Mouse (Mus musculus): ENCODE measurements around the gene Siah1a. TPM values are rescaled to one million over a fixed set of nuclear protein-coding genes. Genes with fewer than 3 reads are reported as not detected.

Siah1a gene
- polyA plus RNA-seq, 1 experiment: 11.8 TPM

GRCm38 (mm10) chr8:86766548-86767211, 20.9 kb upstream of the Siah1a start:
- no peak for TF ChIP-seq POLR2A (IDR thresholded peaks at IDR 0.05; ENCODE audit: borderline replicate concordance, low read depth, low read length)
- no peak for TF ChIP-seq CTCF (IDR thresholded peaks at IDR 0.05; ENCODE audit: low read depth, low read length)
- Histone ChIP-seq H3K4me3 (ENCODE audit: insufficient read depth, low read length) (no peak overlapping the region), H3K4me1 (ENCODE audit: control insufficient read depth, insufficient read depth, low read length) (peaks cover 46% of the 10 kb centered on the region), H3K27ac (ENCODE audit: insufficient read depth, low read depth, low read length) (no peak overlapping the region)

DNA sequence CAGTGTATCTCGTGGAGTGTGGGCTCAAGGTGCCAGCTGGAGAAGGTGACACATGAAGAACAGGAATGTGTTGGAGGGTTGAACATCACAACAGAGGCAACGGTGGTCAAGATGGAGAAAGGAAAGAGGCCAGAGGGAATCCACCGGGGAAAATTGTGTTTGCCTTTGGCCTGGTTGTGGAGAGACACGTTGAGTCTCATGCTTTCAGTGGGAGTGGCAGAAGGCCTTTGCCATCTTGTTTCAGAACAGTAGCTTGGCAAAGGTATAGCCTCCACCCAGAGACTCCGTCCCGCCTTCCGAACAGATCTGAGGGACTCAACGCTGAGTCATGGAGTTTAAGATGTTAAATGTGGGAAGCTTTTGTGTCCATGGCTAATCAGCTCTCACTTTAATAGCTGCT, 19.9 kb upstream of the Siah1a start:
- TF ChIP-seq CTCF (IDR thresholded peaks at IDR 0.05; ENCODE audit: low read depth, low read length) (no peak), POLR2A (IDR thresholded peaks at IDR 0.05; ENCODE audit: borderline replicate concordance, low read depth, low read length) (no peak)
- Histone ChIP-seq H3K4me3 (ENCODE audit: insufficient read depth, low read length) (no peak overlapping the region), H3K4me1 (ENCODE audit: control insufficient read depth, insufficient read depth, low read length) (peaks cover 46% of the 10 kb centered on the region), H3K27ac (ENCODE audit: insufficient read depth, low read depth, low read length) (no peak overlapping the region)

DNA sequence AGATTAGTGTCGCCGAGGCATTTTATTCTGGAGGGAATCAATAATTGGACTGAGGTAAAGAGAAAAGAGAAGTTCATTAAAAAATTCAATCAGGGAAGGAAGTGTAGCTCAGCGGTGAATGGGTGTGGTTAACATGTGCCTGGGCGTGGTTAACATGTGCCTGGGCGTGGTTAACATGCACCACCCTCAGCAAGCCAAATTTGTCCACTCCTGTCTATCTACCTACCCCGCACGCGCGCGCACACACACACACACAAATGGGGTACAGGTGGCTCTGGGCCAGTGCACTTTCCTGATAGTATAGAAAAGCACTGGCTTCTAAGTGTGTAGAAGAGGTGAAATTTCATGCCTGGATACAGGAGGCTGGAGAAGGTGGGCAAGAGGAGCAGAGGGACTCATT, 19.4 kb upstream of the Siah1a start:
- Histone ChIP-seq H3K4me3 (ENCODE audit: insufficient read depth, low read length) (no peak overlapping the region), H3K27ac (ENCODE audit: insufficient read depth, low read depth, low read length) (no peak overlapping the region), H3K4me1 (ENCODE audit: control insufficient read depth, insufficient read depth, low read length) (peaks cover 46% of the 10 kb centered on the region)
- TF ChIP-seq CTCF (IDR thresholded peaks at IDR 0.05; ENCODE audit: low read depth, low read length) (no peak), POLR2A (IDR thresholded peaks at IDR 0.05; ENCODE audit: borderline replicate concordance, low read depth, low read length) (no peak)

GRCm38 (mm10) chr8:86762806-86763205, 17.1 kb upstream of the Siah1a start:
- H3K4me3 ChIP-seq (ENCODE audit: insufficient read depth, low read length): no peak overlapping the region
- no peak overlapping the region for H3K27ac ChIP-seq (ENCODE audit: insufficient read depth, low read depth, low read length)
- TF ChIP-seq CTCF (IDR thresholded peaks at IDR 0.05; ENCODE audit: low read depth, low read length) (no peak), POLR2A (IDR thresholded peaks at IDR 0.05; ENCODE audit: borderline replicate concordance, low read depth, low read length) (no peak)
- peaks cover 37% of the 10 kb centered on the region for H3K4me1 ChIP-seq (ENCODE audit: control insufficient read depth, insufficient read depth, low read length)

- peaks cover 34% of the 10 kb centered on the region for H3K4me1 ChIP-seq (ENCODE audit: control insufficient read depth, insufficient read depth, low read length)
- H3K27ac ChIP-seq (ENCODE audit: insufficient read depth, low read depth, low read length): no peak overlapping the region
- TF ChIP-seq CTCF (IDR thresholded peaks at IDR 0.05; ENCODE audit: low read depth, low read length) (no peak), POLR2A (IDR thresholded peaks at IDR 0.05; ENCODE audit: borderline replicate concordance, low read depth, low read length) (no peak)
- no peak overlapping the region for H3K4me3 ChIP-seq (ENCODE audit: insufficient read depth, low read length)
Measured at GRCm38 (mm10) chr8:86760746-86761145, 15.0 kb upstream of the Siah1a start.

GRCm38 (mm10) chr8:86759090-86759491, 13.4 kb upstream of the Siah1a start:
- no peak overlapping the region for H3K27ac ChIP-seq (ENCODE audit: insufficient read depth, low read depth, low read length)
- peaks cover 24% of the 10 kb centered on the region for H3K4me1 ChIP-seq (ENCODE audit: control insufficient read depth, insufficient read depth, low read length)
- TF ChIP-seq POLR2A (IDR thresholded peaks at IDR 0.05; ENCODE audit: borderline replicate concordance, low read depth, low read length) (no peak), CTCF (IDR thresholded peaks at IDR 0.05; ENCODE audit: low read depth, low read length) (no peak)
- H3K4me3 ChIP-seq (ENCODE audit: insufficient read depth, low read length): no peak overlapping the region

- Histone ChIP-seq H3K27ac (ENCODE audit: insufficient read depth, low read depth, low read length) (no peak overlapping the region), H3K4me1 (ENCODE audit: control insufficient read depth, insufficient read depth, low read length) (peaks cover 24% of the 10 kb centered on the region), H3K4me3 (ENCODE audit: insufficient read depth, low read length) (no peak overlapping the region)
- no peak for TF ChIP-seq CTCF (IDR thresholded peaks at IDR 0.05; ENCODE audit: low read depth, low read length)
- TF ChIP-seq POLR2A (IDR thresholded peaks at IDR 0.05; ENCODE audit: borderline replicate concordance, low read depth, low read length): no peak
Measured at GRCm38 (mm10) chr8:86758651-86759050, 12.9 kb upstream of the Siah1a start.

GRCm38 (mm10) chr8:86756948-86757733, 11.4 kb upstream of the Siah1a start:
- H3K27ac ChIP-seq (ENCODE audit: insufficient read depth, low read depth, low read length): peak overlapping the region; percentile 61
- no peak for TF ChIP-seq POLR2A (IDR thresholded peaks at IDR 0.05; ENCODE audit: borderline replicate concordance, low read depth, low read length)
- no peak for TF ChIP-seq CTCF (IDR thresholded peaks at IDR 0.05; ENCODE audit: low read depth, low read length)
- H3K4me3 ChIP-seq (ENCODE audit: insufficient read depth, low read length): peak overlapping the region; percentile 46
- H3K4me1 ChIP-seq (ENCODE audit: control insufficient read depth, insufficient read depth, low read length): peaks cover 24% of the 10 kb centered on the region

DNA sequence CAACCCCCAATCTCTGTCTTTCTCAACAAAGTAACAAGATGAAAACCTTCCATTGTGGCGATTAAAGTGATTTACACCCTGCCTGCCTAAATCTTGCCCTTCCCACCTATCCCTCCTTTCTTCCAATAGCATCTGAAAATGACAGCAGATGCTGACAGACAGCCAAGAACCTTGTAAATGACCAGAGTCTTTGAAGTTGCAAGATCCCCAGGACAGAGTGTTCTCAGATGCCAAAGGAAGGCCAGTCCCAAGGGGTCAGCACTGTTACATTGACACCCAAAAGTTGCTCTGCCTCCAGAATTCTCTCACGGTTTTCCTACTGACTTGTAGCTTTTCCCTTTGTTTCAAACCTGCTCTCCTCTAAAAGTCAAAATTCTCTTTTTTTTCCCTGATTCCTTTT, 4.1 kb upstream of the Siah1a start:
- Histone ChIP-seq H3K27ac (ENCODE audit: insufficient read depth, low read depth, low read length) (no peak overlapping the region), H3K4me1 (ENCODE audit: control insufficient read depth, insufficient read depth, low read length) (peaks cover 5% of the 10 kb centered on the region; the same call in 1 of the 2 replicates), H3K4me3 (ENCODE audit: insufficient read depth, low read length) (no peak overlapping the region)
- TF ChIP-seq CTCF (IDR thresholded peaks at IDR 0.05; ENCODE audit: low read depth, low read length): no peak
- no peak for TF ChIP-seq POLR2A (IDR thresholded peaks at IDR 0.05; ENCODE audit: borderline replicate concordance, low read depth, low read length)

DNA sequence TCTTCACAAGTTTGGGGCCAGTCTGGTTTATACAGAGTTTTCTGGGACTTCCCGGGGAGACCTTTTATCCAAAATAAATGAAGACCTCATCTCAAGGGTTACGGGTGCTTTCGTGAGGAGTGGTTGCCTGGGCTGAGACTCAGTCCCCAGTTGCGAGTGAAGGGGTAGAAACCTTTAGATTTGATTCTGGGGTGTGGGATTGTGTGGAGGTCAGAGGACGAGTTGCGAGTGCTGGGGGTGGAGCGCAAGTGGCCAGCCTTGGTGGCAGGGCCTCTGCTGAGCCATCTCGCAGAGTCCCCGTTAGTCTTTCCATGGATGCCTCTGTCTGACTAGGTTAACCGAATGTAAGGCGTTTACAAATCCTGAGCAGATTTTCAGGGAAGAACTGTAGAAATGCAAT, 777 bp upstream of the Siah1a start:
- peaks cover 16% of the 10 kb centered on the region for H3K4me1 ChIP-seq (ENCODE audit: control insufficient read depth, insufficient read depth, low read length)
- peak overlapping the region; percentile 53 for H3K27ac ChIP-seq (ENCODE audit: insufficient read depth, low read depth, low read length)
- no peak for TF ChIP-seq CTCF (IDR thresholded peaks at IDR 0.05; ENCODE audit: low read depth, low read length)
- no peak for TF ChIP-seq POLR2A (IDR thresholded peaks at IDR 0.05; ENCODE audit: borderline replicate concordance, low read depth, low read length)
- peak overlapping the region; percentile 79 for H3K4me3 ChIP-seq (ENCODE audit: insufficient read depth, low read length)

All from bone marrow macrophage, adult 2 months (primary cell).